Mouse (Mus musculus): ENCODE results near the gene Olfr772. TPM values are rescaled to one million over a fixed set of nuclear protein-coding genes. Genes with fewer than 3 reads are reported as not detected.
"Not testable (repeated sequence)": the region's sequence is repeated elsewhere in the genome, so short reads cannot be mapped to it uniquely, and the experiment has no call there.

Gene Olfr772
- polyA plus RNA-seq (2011; ENCODE audit: insufficient read length, low read depth, missing spikeins): not detected in 2 replicates

DNA sequence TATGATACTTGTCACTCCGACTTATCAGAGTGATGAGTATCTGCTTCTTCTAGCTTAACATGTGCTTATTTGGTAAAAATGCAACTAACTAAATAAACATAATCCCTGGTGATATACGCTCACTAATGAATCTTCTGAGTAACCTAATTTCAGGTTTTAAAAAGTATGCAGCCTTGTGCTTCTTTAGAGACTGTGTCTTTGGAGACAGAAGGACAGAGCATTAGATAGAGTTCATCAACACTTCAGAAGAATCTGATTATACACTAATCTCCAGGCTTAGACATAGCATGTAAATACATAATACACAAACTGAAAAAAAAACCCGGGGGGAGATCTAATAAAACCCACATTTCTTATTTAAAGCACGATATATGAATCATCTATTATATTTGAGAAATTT lies at the start of gene Olfr772:
Gene Olfr772 (minus strand): TSS at position 101 of the 400 bp plus-strand sequence.
- not testable (repeated sequence) for H3K27ac ChIP-seq (ENCODE audit: insufficient read depth, low read length); H3K4me1 ChIP-seq (ENCODE audit: control insufficient read depth, insufficient read depth, low read length); H3K4me3 ChIP-seq (ENCODE audit: insufficient read depth, low read length)

- H3K4me1 ChIP-seq (ENCODE audit: control insufficient read depth, insufficient read depth, low read length); H3K4me3 ChIP-seq (ENCODE audit: insufficient read depth, low read length); H3K27ac ChIP-seq (ENCODE audit: insufficient read depth, low read length): not testable (repeated sequence)
Observed at GRCm38 (mm10) chr10:129187319-129187718, 9.6 kb upstream of the Olfr772 start, which contains the start of gene Olfr773. Gene Olfr773 (minus strand): TSS chr10:129187419.

DNA sequence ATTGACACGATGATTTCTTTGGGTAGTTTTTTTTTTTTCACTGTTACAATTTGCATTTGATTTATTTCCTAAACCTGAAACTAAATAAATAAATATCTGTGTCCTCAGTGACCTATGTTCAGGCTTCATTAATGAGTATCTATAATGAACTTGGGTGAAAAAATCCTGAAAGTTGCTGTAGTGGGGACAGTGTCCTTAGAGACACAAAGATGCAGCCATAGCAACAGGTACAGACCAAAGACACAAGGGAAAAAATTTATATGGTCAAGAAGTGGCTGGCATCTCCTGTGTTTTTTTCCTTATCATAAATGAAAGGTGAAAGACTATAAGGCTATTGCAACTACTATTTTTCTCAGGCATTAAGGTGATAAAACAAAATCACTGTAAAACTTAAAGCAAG lies 13.1 kb downstream of the Olfr772 start, which contains the start of gene Olfr771:
Gene Olfr771 (minus strand): TSS at position 101 of the 400 bp plus-strand sequence.
- no peak within 1 kb of the TSS for H3K27ac ChIP-seq (ENCODE audit: insufficient read depth, low read length)
- H3K4me3 ChIP-seq (ENCODE audit: insufficient read depth, low read length): no peak within 1 kb of the TSS
- H3K4me1 ChIP-seq (ENCODE audit: control insufficient read depth, insufficient read depth, low read length): no peaks in the 10 kb centered on the region
- TF ChIP-seq POLR2A (IDR thresholded peaks at IDR 0.05; ENCODE audit: low read depth, low read length) (no peak), CTCF (IDR thresholded peaks at IDR 0.05; ENCODE audit: borderline replicate concordance, insufficient read depth, low read length) (no peak)

DNA sequence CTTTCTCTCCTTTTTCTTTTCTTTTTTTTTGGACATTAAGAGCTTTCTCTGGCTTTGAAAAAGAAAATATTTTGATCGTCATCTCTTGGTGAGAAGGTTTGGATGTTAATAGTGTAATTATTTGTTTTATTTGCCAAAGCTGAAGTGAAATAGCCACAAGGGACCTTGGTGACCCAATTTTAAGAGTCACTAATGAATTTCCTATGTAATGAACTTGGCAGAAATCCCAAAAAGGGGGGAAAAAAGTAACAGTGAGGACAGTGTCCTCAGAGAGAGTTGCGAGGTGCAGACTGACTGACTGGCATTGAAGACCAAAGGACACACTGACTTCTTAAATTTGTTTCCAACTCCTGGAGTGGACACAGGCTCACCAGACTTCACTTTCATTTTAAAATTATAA lies 38.8 kb downstream of the Olfr772 start, which contains the start of gene Olfr770:
Gene Olfr770 (minus strand): TSS at position 101 of the 400 bp plus-strand sequence.
- no peak within 1 kb of the TSS for H3K27ac ChIP-seq (ENCODE audit: insufficient read depth, low read length)
- H3K4me3 ChIP-seq (ENCODE audit: insufficient read depth, low read length): no peak within 1 kb of the TSS
- TF ChIP-seq POLR2A (IDR thresholded peaks at IDR 0.05; ENCODE audit: low read depth, low read length): no peak
- TF ChIP-seq CTCF (IDR thresholded peaks at IDR 0.05; ENCODE audit: borderline replicate concordance, insufficient read depth, low read length): no peak
- no peaks in the 10 kb centered on the region for H3K4me1 ChIP-seq (ENCODE audit: control insufficient read depth, insufficient read depth, low read length)

Other genes starting within 250 kb of the Olfr772 start
- 16.9 and 22.1 TPM in 2 replicates for gene Itga7, start 244.1 kb downstream of the Olfr772 start, polyA plus RNA-seq (2011; ENCODE audit: insufficient read length, low read depth, missing spikeins)
- gene Mettl7b, start 216.9 kb downstream of the Olfr772 start, polyA plus RNA-seq (2011; ENCODE audit: insufficient read length, low read depth, missing spikeins): not detected in 2 replicates
- gene Olfr9, start 188.5 kb downstream of the Olfr772 start, polyA plus RNA-seq (2011; ENCODE audit: insufficient read length, low read depth, missing spikeins): not detected in 2 replicates
- gene Olfr763, start 167.1 kb downstream of the Olfr772 start, polyA plus RNA-seq (2011; ENCODE audit: insufficient read length, low read depth, missing spikeins): not detected in 2 replicates
- not detected in 2 replicates for gene Olfr764-ps1, start 138.0 kb downstream of the Olfr772 start, polyA plus RNA-seq (2011; ENCODE audit: insufficient read length, low read depth, missing spikeins)
- gene Olfr765, start 127.9 kb downstream of the Olfr772 start, polyA plus RNA-seq (2011; ENCODE audit: insufficient read length, low read depth, missing spikeins): not detected in 2 replicates
- not detected in 2 replicates for gene Olfr766-ps1, start 108.9 kb downstream of the Olfr772 start, polyA plus RNA-seq (2011; ENCODE audit: insufficient read length, low read depth, missing spikeins)
- gene Olfr767, start 95.0 kb downstream of the Olfr772 start, polyA plus RNA-seq (2011; ENCODE audit: insufficient read length, low read depth, missing spikeins): not detected in 2 replicates
- not detected in 2 replicates for gene Olfr768, start 78.5 kb downstream of the Olfr772 start, polyA plus RNA-seq (2011; ENCODE audit: insufficient read length, low read depth, missing spikeins)
- gene Olfr769, start 60.1 kb downstream of the Olfr772 start, polyA plus RNA-seq (2011; ENCODE audit: insufficient read length, low read depth, missing spikeins): not detected in 2 replicates
- gene Olfr770, start 38.9 kb downstream of the Olfr772 start, polyA plus RNA-seq (2011; ENCODE audit: insufficient read length, low read depth, missing spikeins): not detected in 2 replicates
- gene Olfr771, start 13.2 kb downstream of the Olfr772 start, polyA plus RNA-seq (2011; ENCODE audit: insufficient read length, low read depth, missing spikeins): not detected in 2 replicates
- not detected in 2 replicates for gene Olfr773, start 9.5 kb upstream of the Olfr772 start, polyA plus RNA-seq (2011; ENCODE audit: insufficient read length, low read depth, missing spikeins)
- gene Olfr774, start 58.3 kb upstream of the Olfr772 start, polyA plus RNA-seq (2011; ENCODE audit: insufficient read length, low read depth, missing spikeins): not detected in 2 replicates
- gene Olfr775, start 70.5 kb upstream of the Olfr772 start, polyA plus RNA-seq (2011; ENCODE audit: insufficient read length, low read depth, missing spikeins): not detected in 2 replicates
- not detected in 2 replicates for gene Olfr776, start 81.2 kb upstream of the Olfr772 start, polyA plus RNA-seq (2011; ENCODE audit: insufficient read length, low read depth, missing spikeins)
- gene Olfr777, start 93.6 kb upstream of the Olfr772 start, polyA plus RNA-seq (2011; ENCODE audit: insufficient read length, low read depth, missing spikeins): not detected in 2 replicates
- not detected in 2 replicates for gene Olfr780, start 140.2 kb upstream of the Olfr772 start, polyA plus RNA-seq (2011; ENCODE audit: insufficient read length, low read depth, missing spikeins)
- not detected in 2 replicates for gene Olfr781, start 150.9 kb upstream of the Olfr772 start, polyA plus RNA-seq (2011; ENCODE audit: insufficient read length, low read depth, missing spikeins)
- gene Olfr782, start 170.9 kb upstream of the Olfr772 start, polyA plus RNA-seq (2011; ENCODE audit: insufficient read length, low read depth, missing spikeins): not detected in 2 replicates
- gene Olfr784, start 206.2 kb upstream of the Olfr772 start, polyA plus RNA-seq (2011; ENCODE audit: insufficient read length, low read depth, missing spikeins): not detected in 2 replicates
- gene Olfr785, start 227.5 kb upstream of the Olfr772 start, polyA plus RNA-seq (2011; ENCODE audit: insufficient read length, low read depth, missing spikeins): not detected in 2 replicates
- not detected in 2 replicates for gene Olfr786, start 249.4 kb upstream of the Olfr772 start, polyA plus RNA-seq (2011; ENCODE audit: insufficient read length, low read depth, missing spikeins)

Data from embryonic fibroblast, embryonic 13.5 days (primary cell).